Mouse (Mus musculus): ENCODE measurements around the gene Ccdc81.

- no peak for TF ChIP-seq POLR2A (IDR thresholded peaks at IDR 0.05; ENCODE audit: insufficient read depth, low read depth, low read length)
- no peak for TF ChIP-seq CTCF (IDR thresholded peaks at IDR 0.05; ENCODE audit: insufficient read depth, low read depth, low read length)
These were observed 36.2 kb downstream of the Ccdc81 start for GRCm38 (mm10) chr7:89867221-89867620.

Data from olfactory bulb, adult 2 months (tissue).